Mouse (Mus musculus) embryo, embryonic 10 days (tissue): ENCODE measurements around the gene Dhx32.

Experiments
- DNase-seq: peaks from one replicate; pipeline ENCODE4 v3.0.0-alpha.2; 2015; ENCODE audit warnings: low spot score

Gene Dhx32

DNA sequence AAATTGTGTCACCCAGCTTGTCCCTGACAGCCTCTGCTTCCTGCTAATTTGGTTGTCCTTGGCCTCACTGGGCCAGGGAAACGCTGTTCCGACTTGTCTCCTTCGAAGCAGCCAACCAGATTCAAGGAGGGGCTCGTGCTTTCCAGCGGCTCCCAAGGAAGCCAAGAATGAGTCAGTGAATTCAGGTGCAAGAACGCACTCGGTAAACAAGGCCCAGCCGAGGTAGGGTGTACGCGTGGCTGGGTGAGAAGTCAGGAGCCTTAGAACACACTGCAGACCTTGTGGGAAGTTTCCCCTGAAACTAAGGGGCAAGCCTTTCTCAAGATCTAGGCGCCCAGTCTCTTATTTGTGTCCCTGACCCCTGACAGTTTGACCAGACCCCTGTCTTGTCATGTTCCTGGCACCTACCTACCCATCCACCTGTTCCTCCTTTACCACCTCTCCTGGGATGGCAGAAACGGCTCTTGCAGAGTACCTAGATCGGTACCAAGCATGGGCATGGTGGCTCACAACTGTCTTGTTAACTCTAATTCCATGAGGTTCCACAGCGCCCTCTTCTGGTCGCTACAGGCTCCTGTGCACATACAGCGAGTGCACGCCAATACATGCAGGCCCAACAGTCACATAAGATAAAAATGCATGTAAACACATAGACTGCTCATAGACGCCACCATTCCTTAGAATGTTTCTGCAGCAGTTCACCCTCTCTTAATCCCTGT, at the start of gene Dhx32:
TSS of gene Dhx32 (minus strand) at position 10 of the 719 bp plus-strand sequence.
- peak; percentile 91 for DNase-seq

DNA sequence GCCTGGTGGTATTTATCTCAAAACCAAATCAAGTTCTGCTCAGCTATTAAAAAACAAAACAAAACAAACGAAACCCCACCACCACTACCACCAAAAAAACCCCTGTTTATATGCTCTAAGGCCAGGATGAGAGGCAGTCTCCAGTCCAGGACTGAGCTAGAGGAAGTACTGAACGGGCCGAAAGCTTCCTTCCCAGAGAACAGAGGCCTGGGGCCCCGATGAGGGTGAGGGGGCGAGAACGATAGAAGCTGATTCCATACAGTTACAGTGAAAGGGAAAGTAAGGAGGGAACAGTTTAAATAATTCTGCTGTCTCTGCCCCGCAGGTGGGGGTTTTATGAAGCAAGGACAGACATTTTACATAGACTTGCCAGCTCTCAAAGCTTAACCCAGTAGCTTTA, 47.1 kb upstream of the Dhx32 start:
- DNase-seq: no peak

DNA sequence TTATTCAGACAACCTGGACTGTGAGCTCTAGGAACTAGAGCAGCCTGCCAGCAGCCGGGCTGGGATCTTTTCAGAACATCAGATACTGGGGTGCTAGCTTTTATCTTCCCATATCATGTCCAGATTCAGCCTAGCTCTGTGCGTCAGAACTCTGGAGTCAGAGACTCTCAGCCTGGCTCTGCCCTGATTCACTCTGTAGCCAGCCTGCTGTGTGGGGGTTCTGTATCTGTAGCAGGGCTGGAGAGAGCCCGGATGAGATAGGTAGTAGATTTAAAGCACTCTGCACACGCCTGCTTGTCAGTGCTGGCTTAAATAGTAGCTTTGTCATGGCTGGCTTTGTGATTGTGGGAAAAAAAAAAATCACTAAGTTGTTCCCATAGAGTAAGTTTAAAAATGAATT, 46.0 kb upstream of the Dhx32 start:
- no peak for DNase-seq

DNA sequence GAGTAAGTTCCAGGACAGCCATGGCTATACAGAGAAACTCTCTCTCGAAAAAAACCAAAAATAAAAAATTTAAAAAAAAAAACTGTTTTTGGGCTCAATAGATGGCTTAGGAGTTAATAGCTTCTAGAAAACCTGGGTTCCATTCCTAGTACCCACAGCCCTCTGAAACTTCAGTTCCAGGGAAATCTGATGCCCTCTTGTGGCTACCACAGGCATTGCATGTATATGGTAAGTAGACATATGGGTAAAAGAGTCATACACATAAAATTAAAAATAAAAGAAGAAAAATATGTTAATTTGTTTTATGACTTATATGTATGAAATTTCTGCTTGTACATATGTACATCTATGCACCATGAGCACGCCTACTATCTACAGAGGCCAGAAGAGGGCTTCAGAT, 42.1 kb upstream of the Dhx32 start:
- no peak for DNase-seq

DNA sequence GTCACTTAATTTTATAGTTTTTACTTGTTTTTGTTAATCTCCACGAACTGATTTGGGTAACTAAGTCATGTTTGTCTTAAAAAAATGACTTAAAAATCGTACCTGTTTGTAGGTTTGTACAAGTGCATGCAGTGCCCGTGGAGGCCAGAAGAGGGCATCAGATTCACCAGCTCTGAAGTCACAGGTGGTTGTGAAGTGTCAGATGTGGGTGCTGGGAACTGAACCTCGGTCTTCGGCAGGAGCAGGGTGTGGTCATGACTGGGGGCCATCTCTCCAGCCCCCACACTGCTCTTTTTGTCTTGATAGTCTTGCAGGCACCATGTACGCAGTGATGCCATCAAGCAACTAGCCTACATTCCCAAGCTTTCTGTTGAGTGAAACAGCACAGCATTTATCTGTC, 41.2 kb upstream of the Dhx32 start:
- DNase-seq: no peak

DNA sequence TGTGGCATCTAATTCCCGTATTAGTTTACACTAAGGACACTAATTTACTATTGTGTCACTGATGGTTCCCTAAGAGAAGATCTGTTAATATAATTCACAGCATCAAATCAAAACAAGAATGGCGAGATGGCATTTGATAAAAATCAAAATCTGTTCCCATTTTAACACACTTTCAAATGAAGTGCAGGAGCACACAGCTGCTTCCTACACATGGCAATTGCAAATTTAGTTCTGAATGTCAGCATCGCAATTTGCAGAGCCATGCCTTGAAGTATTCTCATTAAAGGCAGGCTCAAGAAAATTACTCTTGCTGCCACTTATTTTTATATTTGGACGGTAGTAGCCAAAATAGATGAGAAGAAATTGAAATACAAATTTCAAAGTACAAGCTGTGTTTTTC, 30.8 kb upstream of the Dhx32 start:
- no peak for DNase-seq

DNA sequence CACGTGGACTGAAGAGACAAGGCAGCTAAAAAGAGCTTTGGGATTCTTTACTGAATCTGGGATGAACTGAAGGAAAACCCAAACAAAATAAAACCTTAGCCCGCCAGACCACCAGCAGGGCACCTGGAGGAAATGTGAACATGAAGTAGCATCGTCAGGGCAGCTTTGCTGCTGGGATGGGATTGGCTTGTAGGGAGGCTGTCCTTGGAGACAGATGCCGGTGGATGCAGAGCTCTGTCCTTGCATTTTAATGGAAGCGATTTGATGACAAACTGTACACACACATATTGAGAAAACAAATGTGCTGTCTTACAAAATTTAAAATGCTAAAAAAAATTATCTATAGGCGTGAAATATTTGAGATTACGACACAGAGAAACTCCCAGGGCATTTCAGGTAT, 30.4 kb upstream of the Dhx32 start:
- DNase-seq: no peak

DNA sequence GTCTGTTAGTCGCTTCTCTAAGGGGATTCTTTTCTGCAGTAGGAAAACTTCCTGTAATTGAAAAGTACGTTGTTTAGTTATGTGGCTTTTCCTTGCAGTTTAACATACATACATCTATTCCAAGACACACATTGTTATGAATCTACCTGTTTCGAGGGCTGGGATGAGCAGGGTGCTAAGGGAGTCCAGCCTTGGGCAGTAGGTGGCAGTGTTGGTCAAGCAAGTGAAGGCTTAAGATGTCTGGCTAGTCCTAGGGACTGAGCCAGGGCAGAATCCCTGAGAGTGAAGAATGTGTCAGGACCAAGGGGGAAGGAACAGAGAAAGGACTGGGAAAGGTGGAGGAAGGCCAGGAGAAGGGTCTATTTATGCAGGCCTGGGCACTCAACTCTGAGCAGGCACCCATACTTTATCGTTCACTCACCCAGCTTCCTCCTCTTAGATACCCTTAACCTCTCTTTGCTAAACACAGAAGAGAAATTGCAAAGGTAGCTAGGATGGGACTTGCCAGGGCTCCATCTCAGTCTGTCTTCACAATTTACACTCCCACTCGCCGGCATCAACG, 23.2 kb upstream of the Dhx32 start:
- peak; percentile 87 for DNase-seq

DNA sequence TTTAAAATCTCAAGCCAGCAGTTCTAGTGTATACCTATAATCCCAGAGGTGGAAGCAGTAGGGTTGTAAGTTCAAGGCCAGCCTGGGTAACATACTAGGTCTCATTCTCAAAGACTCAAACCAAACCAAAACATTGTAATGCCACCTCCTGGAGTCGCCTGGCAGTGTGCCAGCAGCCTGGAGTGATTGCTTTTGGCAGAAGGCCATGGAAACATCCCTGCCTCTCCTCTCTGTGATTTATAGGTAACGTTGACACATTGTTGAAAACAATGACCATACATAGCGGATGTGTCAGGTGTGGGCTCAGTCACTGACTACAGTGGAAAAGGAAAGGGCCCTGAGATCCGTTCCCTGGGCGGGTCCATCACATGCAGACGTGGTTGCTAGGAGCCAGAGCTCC, 19.3 kb upstream of the Dhx32 start:
- DNase-seq: no peak

DNA sequence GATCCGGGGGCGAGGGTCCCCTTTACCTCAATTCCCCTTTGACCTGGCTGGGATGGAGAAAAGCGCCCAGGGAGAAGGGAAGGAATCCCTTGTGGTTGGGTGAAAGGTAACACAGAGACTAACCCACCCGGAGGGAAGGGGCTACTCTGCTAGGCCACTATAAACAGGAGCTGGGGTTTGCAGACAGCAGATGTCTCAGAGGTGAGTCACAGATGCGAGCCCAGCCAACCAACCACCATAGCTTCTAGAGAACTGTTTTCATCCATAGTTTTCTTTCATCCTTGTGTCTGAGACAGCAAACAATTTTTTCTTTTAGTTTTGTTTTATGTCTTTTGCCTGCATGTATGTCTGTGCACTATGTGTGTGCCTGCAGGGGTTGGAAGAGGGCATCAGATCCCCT, 17.4 kb upstream of the Dhx32 start:
- DNase-seq: no peak

DNA sequence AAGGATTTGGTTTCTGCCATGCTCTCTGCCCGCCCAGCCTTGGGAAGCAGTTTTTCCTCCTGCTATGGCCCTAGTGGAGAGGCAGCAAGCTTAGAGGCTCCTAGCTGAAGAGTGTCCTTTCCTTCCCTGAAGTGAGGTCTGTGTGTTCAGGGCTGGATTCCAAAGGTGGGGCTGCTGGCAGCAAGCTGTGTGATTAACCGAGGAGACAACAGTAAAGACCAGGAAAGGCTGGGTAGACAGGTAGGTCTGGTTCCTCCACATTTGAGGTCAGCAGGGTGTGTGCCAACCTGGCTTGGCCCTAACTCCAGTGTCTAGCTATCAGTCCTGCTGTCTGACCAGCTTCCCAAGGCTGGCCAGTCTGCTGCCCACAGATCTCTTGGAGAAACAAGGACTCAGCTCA, 12.2 kb upstream of the Dhx32 start:
- DNase-seq: no peak

DNA sequence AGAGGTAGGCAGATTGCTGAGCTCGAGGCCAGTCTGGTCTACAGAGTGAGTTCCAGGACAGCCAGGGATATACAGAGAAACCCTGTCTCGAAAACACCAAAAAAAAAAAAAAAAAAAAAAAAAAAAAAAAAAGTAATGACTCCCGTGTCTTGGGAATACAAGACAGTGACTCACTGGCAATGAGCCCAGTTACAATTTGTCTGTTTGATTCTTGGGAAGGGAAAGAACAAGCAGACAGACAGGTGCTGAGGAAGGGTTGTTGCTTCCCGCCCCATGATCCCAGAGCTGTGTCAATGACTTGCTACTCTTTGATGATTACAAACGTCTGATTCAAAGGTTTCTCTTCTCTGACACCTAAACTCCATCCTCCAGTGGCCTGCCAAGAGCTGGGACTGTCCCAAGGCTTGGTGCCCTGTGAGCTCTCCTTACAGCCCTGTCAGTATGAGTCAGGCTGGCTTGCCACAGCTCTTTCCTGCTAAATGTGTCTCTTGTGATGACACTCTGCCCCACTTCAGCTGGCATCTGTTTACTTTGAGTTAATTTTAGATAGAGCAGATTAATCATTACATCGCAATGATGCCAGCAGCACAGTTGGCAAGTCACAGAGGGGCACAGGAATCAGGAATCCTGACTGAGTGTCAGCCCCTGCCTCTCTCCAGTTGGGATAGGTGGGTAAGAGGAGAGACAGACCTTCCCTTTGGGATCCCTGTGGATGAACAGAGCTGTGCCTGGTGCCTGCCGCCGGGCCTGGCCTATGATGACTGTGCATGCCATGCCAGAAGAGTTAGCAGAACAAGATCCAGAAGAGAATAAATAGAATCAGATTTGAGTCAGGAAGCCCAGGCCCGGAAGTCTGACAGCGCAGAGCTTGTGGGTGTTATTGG, 11.0 kb upstream of the Dhx32 start:
- no peak for DNase-seq

DNA sequence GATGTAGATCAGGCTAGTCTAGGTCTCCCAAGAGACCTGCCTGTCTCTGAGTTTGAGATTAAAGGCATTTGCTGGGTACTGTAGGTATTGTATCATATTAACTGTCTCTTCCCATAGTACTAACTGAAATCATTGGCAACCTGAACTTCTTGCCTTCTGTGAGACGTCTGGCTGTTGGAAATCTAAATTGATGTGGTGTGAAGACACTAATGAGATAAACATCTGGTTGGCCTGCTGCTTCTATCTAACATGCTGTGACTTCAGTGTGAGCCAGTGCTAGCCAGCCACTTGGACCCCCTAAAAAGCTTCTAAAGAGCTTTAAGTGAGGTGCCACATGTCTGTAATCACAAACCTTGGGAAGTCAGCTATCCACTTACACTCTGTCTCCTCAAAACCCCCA, 10.2 kb upstream of the Dhx32 start:
- no peak for DNase-seq

DNA sequence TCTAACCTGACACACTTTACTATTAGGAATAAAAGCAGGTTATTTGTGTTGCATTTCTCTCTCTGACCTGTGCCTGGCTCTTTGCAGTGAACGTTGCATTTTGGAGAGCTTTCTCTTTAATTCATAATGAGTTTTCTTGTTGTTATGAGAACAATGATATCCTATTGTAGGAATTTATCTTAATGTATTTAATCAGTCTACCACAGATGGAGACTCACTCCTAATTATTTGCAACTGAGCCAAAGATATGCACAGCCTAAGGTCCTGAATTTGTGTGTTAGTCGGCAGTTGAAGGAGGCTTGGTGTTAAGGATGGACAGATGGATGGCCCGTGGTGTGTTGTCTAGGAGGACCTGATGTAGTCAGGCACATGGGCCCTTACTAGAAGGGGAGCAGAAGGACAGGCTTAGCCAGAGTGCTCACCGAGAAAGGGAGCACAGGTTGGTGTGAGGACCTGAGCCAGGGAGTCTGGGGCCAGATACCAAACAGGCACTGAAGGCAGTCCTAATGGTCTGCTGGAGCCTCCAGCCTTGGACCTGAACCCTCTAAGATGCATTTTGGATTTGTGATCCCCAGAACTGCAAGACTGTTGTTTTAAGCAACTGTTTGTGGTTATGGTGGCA, 8.2 kb upstream of the Dhx32 start:
- no peak for DNase-seq

DNA sequence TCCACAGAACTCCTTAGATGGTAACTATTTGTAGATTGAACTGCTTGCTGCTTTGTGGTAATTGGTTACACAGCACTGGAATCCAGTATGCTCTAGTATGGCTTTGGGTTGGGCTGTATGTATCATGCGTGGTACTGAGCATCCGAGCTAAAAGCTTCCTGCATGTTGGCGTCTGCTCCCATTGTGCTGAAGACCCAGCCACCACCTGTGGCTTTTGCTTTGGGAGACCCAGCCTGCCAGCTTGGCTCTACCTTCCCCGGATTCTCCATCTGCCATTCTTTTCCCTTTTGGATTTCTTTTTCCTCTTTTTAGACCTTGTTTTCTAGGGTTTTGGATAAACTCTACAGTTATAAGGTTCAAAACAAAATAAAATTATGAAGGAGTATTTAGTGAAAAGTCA, 7.6 kb upstream of the Dhx32 start:
- no peak for DNase-seq

DNA sequence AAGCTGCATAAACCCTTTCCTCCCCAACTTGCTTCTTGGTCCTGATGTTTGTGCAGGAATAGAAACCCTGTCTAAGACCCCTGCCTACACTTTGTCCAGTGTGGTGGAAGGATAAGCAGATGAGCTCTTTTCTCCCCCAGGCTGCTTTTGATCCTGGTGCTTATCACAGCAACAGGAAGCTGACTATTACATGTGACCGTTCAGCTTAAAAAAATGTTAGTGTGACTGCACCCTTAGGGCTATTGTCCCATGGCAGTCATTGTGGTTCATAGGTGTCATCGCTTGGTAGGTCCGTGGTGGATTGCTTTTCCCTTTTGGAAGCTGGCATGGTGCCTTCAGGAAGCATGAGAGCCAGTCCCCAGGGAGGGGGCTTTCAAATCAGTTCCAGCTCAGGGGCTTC, 5.6 kb upstream of the Dhx32 start:
- DNase-seq: no peak

DNA sequence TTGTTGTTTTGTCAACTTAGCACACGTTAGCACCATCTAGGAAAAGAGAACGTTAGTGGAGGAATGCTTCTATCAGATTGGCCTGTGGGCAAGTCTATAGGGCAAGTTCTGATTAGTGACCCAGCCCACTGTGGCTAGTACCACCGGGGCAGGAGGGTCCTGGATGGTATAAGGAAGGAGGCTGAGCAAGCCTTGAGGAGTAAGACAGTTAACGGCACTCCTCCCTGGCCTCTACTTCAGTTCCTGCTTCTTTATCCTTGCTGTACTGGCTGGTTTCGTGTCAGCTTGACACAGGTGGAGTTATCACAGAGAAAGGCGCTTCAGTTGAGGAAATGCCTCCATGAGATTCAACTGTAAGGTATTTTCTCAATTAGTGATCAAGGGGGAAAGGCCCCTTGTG, 5.0 kb upstream of the Dhx32 start:
- DNase-seq: no peak

DNA sequence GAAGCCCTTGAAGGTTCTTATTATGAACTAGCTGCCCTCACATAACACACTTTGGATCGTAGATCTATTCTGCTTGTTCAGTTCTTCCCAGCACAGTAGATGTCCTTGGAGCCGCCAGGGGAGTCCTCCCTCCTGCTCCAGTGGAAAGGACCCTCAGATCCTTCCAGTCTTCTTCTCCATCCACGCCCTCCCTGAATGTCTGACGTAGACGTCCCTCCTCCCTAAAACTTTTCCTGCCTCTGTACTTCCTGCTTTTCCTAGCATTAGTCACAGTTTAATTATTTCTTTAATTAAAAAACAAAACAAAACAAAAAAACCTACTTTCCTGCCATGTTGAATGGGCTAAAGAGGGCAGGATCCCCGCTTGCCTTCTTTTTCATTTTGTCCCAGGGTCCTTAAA, 535 bp downstream of the Dhx32 start:
- no peak for DNase-seq

DNA sequence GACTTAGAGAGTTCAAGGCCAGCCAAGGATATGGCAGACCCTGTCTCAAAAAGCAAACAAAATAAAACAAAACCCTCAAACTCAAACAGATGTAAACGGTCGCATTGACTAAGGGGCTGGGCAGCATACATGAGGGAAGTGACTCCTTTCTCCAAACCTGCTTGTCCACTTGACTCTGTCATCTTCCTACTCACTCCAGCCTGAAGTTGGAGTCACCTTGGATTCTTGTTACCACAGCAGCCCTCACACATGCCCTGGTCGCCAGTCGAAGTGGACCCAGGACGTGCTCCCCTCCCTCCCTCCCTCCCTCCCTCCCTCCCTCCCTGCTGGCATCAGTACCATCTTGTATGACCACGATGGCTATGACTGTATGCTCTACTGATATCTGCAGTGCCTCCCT, 943 bp downstream of the Dhx32 start:
- DNase-seq: no peak

DNA sequence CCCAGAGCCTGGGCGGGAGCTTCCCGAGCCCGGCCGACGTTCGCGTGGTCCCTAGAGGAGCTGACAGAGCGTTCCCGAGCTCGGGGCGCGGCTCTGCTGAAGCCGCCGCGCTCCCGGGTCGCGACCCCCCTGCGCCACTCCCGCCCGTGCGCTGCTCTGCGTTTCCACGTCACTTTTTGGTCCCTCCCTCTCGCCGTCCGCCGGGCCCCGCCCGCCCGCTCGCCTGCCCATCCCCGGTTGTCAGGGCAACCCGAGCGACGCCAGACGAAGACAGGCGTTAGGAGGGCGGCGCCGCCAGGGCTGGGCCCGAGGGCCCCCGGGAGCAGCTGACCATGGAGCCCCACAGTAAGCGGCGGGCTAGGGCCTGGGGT, 5.9 kb downstream of the Dhx32 start, which contains the start of gene Fank1:
TSS of gene Fank1 (plus strand) at position 236 of the 371 bp plus-strand sequence.
- peak; percentile 92 for DNase-seq

DNA sequence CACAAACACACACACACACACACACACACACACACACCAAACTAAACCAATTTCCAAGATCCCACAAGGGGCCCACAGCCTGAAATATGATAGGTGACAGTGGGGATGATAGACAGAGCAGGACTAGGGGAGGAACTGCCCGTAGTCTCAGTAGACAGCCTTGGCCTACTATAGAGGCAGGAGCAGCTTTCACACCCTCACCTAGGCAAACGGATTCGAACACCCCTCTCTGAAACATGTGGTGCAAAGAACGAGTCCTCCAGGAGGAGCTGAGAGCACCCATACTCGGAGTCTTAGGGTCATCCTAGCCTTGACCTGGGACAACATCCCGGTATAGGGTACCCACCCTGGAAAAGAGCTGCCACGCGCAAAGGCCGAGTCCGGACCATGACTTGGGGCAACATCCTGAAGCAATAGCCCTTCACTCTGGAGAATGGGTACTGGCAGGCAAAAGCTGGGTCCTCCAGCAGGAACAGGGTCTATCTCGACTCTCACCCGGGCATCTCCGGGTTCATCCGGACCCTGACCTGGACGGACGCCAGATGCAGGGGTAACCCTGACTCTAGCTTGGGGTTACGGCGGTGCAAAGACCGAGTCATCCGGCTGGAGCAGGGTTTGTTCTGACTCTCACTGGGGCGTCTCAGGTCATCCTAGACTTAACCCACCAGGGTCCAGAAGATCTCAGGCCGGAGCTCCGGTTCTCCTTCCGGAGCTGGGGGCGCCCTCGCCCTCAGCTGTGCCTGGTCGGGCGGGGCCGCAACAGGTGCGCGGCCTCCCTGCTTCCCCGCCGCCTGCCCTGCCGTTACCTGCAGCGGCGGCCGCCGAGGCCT, 6.5 kb downstream of the Dhx32 start:
- no peak for DNase-seq

DNA sequence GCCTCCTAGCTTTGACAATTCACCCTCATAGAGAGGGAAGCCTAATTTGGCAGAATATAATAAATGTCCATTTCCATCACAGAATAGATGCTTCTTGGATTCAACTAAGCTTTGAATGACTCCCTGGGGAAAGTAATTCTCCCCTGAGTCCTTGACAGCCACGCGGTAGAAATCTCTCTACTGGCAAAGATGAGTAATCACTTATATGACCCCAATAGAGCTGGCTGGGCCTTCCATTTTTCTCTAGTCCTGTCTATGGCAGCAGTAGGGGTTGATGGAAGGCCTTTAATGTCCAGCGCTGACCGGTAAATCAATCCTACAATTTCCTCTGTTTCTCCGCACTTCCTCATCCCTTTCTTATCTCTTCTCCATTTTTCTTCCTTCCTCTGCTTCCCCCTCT, 7.3 kb downstream of the Dhx32 start:
- DNase-seq: no peak
